Mouse (Mus musculus): Measurements from ENCODE around the gene Prpf6.

DNA sequence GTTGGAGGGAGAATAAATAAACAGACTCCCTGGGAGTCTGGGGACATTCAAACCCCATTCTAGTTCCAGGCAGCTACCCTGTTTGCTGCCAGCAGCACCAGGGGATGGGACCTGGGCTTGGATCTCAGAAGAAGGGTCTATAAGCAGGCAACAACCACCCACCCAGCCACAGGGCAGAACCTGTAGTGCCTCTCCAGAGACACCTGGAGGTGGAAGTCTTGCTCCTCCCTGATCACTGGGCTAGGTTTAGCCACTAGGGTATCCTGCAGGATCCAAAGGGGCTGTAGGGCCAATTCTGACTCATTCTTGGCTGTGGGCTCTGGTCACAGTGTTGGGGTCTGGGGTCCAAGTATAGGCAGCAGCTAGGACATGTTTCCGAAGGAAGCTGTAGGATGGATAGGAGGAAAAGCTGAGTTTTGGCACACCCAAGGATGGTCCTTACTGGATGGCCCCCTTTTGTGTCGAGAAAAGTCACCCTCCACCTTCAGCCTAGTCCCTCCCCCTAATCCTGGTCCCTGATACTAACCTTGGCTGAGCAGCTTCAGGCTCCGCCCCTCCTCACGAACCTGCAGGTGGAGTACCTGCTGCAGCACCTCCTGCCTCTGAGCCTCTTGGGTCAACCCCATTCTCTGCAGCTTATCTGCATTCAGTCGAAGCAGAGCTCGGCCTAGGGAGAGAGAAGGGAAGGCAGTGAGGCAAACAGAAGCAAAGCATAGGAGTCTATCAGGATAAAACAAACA, 4.7 kb downstream of the Prpf6 start:
- TF ChIP-seq CTCF (IDR thresholded peaks at IDR 0.05; ENCODE audit: control insufficient read depth, insufficient read depth, insufficient read length) = no peak
- no peak for TF ChIP-seq USF1 (IDR thresholded peaks at IDR 0.05; ENCODE audit: low read depth)
- no peak for TF ChIP-seq MYOG (IDR thresholded peaks at IDR 0.05; ENCODE audit: control insufficient read depth, extremely low read depth, insufficient read length)
- no peak for TF ChIP-seq MAX (IDR thresholded peaks at IDR 0.05)
- TF ChIP-seq CEBPB (IDR thresholded peaks at IDR 0.05; ENCODE audit: low read depth) = no peak
- no peak for TF ChIP-seq MYOD1 (IDR thresholded peaks at IDR 0.05; ENCODE audit: control insufficient read depth, insufficient read length, low read depth)
- TF ChIP-seq FOSL1 (IDR thresholded peaks at IDR 0.05; ENCODE audit: insufficient read depth, low read length, poor library complexity, severe bottlenecking) = no peak
